Mouse (Mus musculus): ENCODE measurements around the gene Aars2. TPM values are rescaled to one million over a fixed set of nuclear protein-coding genes. Genes with fewer than 3 reads are reported as not detected.

The Aars2 gene
- polyA plus RNA-seq, 1 experiment = 70.9 TPM

DNA sequence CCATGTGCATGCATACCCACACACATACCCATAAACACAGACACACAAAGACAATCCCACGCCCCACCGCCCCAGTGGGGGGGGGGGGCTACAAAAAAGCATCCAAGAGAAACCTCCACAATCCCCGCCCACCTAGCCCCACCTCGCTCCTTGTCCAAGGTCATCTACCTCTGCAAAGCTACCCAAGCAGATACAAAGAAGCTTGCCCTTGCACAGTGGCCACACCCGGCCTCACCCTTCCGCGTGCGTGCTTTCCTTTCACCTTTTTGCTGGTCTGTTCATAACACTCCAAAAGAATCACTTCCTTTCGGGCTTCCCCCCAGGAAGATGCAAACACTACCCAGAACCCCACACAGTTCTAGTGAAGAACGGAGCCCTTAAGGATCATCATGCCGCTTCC lies 11.2 kb upstream of the Aars2 start:
- WGBS = 86% methylated on average over 11 of the region's 11 CpGs
- peak overlapping the region; percentile 66 for H3K27ac ChIP-seq (ENCODE audit: control insufficient read depth, insufficient read depth, low read length)
- no peaks in the 10 kb centered on the region for H3K27me3 ChIP-seq (ENCODE audit: control insufficient read depth, insufficient read depth, low read length)
- DNase-seq = no peak
- no peak overlapping the region for H3K4me3 ChIP-seq (ENCODE audit: control insufficient read depth, insufficient read depth, low read length)
- H3K36me3 ChIP-seq (ENCODE audit: control insufficient read depth, insufficient read depth, low read length) = no peaks in the 10 kb centered on the region
- H3K4me1 ChIP-seq (replicated peaks; ENCODE audit: control insufficient read depth, insufficient read depth, low read length) = peaks cover 60% of the 10 kb centered on the region
- TF ChIP-seq CTCF (IDR thresholded peaks at IDR 0.05; ENCODE audit: borderline replicate concordance, control insufficient read depth, extremely low read depth, insufficient read depth, low read length, poor library complexity) = no peak
- TF ChIP-seq POLR2A (IDR thresholded peaks at IDR 0.05; ENCODE audit: control insufficient read depth, extremely low read depth, insufficient read depth, low read length, poor library complexity) = no peak

DNA sequence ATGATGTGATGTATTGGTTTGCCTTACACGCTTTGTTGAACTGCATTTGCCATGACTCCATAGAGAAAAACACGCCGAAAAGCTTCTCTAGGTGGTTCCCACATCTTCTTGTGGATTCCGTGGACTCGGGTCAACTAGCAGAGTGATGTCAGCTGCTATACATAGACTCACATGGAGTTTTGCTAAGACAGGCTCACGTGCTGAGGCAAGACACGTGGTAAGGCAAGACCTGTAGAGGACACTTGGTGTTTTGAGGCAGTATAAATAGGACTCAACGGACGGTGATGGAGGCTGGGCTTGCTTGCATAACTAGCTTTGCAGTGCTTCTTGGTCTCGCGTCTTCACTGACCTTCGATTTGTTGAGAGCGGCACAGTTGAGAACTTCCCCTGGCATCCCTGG lies 8.2 kb upstream of the Aars2 start:
- Histone ChIP-seq H3K36me3 (ENCODE audit: control insufficient read depth, insufficient read depth, low read length) (no peaks in the 10 kb centered on the region), H3K27me3 (ENCODE audit: control insufficient read depth, insufficient read depth, low read length) (no peaks in the 10 kb centered on the region), H3K4me3 (ENCODE audit: control insufficient read depth, insufficient read depth, low read length) (no peak overlapping the region), H3K27ac (ENCODE audit: control insufficient read depth, insufficient read depth, low read length) (no peak overlapping the region), H3K4me1 (replicated peaks; ENCODE audit: control insufficient read depth, insufficient read depth, low read length) (peaks cover 59% of the 10 kb centered on the region)
- TF ChIP-seq CTCF (IDR thresholded peaks at IDR 0.05; ENCODE audit: borderline replicate concordance, control insufficient read depth, extremely low read depth, insufficient read depth, low read length, poor library complexity) (no peak), POLR2A (IDR thresholded peaks at IDR 0.05; ENCODE audit: control insufficient read depth, extremely low read depth, insufficient read depth, low read length, poor library complexity) (no peak)
- no peak for DNase-seq
- 95% methylated on average over 13 of the region's 13 CpGs for WGBS

DNA sequence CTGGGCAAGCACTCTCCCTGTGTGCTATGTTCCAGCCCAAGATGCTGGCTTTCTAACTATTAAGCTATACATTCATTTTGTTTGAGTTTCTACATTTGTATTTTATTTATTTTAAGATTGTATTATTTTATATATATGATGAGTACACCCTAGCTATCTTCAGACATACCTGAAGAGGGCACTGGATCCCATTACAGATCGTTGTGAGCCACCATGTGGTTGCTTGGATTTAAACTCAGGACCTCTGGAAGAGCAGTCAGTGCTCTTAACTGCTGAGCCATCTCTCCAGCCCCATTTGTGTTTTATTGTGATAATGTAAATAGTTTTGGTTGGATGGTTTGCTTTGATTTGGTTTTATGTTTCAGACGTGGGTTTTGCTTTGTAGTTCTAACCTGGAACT lies 7.1 kb upstream of the Aars2 start:
- peaks cover 60% of the 10 kb centered on the region for H3K4me1 ChIP-seq (replicated peaks; ENCODE audit: control insufficient read depth, insufficient read depth, low read length)
- 21% methylated on average over 2 of the region's 2 CpGs for WGBS
- H3K4me3 ChIP-seq (ENCODE audit: control insufficient read depth, insufficient read depth, low read length) = no peak overlapping the region
- no peak for TF ChIP-seq CTCF (IDR thresholded peaks at IDR 0.05; ENCODE audit: borderline replicate concordance, control insufficient read depth, extremely low read depth, insufficient read depth, low read length, poor library complexity)
- DNase-seq = no peak
- no peaks in the 10 kb centered on the region for H3K27me3 ChIP-seq (ENCODE audit: control insufficient read depth, insufficient read depth, low read length)
- no peaks in the 10 kb centered on the region for H3K36me3 ChIP-seq (ENCODE audit: control insufficient read depth, insufficient read depth, low read length)
- no peak overlapping the region for H3K27ac ChIP-seq (ENCODE audit: control insufficient read depth, insufficient read depth, low read length)

DNA sequence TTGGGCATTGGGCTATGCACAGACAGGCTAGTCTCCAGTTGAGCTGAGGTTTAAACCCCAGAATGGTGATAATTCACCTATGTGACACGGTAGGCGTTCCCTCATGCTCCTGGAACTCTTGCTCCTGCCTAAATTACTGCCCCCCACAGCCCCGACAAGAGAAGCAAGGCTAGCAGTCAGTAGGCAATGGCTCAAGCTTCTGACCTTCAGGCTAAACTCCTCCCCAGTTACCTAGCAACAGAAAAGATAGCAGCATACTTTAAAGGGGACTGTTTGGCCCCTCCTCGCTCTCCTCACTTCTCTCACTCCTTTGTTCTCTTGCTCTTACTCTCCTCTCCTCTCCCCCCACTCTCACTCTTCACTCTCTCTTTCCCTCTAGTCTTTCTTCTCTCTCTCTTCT lies 5.7 kb upstream of the Aars2 start:
- DNase-seq = no peak

DNA sequence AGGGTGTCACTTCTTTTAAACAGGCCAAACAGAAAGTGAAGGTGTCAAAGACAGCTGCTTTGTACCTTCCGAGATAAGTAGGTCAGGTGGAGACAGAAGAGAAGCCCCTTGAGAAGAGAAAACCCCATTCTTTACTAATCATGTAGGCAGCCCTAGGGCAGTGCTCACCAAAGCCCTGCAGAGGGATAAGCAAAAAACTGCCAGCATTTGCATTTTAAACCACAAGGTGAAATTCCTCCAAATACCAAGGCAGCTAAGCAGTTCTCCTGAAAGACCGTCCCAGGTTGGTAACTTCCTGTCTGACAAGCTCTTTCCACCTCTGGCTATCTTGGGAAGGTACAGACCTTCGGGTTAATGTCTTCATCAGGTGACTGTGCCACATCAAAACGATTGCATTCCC lies 4.3 kb upstream of the Aars2 start:
- WGBS = 4% methylated on average over 4 of the region's 4 CpGs
- no peak for DNase-seq
- TF ChIP-seq CTCF (IDR thresholded peaks at IDR 0.05; ENCODE audit: borderline replicate concordance, control insufficient read depth, extremely low read depth, insufficient read depth, low read length, poor library complexity) (no peak), POLR2A (IDR thresholded peaks at IDR 0.05; ENCODE audit: control insufficient read depth, extremely low read depth, insufficient read depth, low read length, poor library complexity) (no peak)
- Histone ChIP-seq H3K36me3 (ENCODE audit: control insufficient read depth, insufficient read depth, low read length) (no peaks in the 10 kb centered on the region), H3K27me3 (ENCODE audit: control insufficient read depth, insufficient read depth, low read length) (no peaks in the 10 kb centered on the region), H3K27ac (ENCODE audit: control insufficient read depth, insufficient read depth, low read length) (peak overlapping the region; percentile 80), H3K4me1 (replicated peaks; ENCODE audit: control insufficient read depth, insufficient read depth, low read length) (peaks cover 62% of the 10 kb centered on the region), H3K4me3 (ENCODE audit: control insufficient read depth, insufficient read depth, low read length) (no peak overlapping the region)

More for the DNA sequence above, 5.7 kb upstream of the Aars2 start:
- H3K27me3 ChIP-seq (ENCODE audit: control insufficient read depth, insufficient read depth, low read length) = no peaks in the 10 kb centered on the region
- H3K4me3 ChIP-seq (ENCODE audit: control insufficient read depth, insufficient read depth, low read length) = no peak overlapping the region
- no peaks in the 10 kb centered on the region for H3K36me3 ChIP-seq (ENCODE audit: control insufficient read depth, insufficient read depth, low read length)
- TF ChIP-seq CTCF (IDR thresholded peaks at IDR 0.05; ENCODE audit: borderline replicate concordance, control insufficient read depth, extremely low read depth, insufficient read depth, low read length, poor library complexity) (no peak), POLR2A (IDR thresholded peaks at IDR 0.05; ENCODE audit: control insufficient read depth, extremely low read depth, insufficient read depth, low read length, poor library complexity) (no peak)
- peaks cover 59% of the 10 kb centered on the region for H3K4me1 ChIP-seq (replicated peaks; ENCODE audit: control insufficient read depth, insufficient read depth, low read length)
- WGBS = 84% methylated on average over 4 of the region's 4 CpGs
- H3K27ac ChIP-seq (ENCODE audit: control insufficient read depth, insufficient read depth, low read length) = no peak overlapping the region

DNA sequence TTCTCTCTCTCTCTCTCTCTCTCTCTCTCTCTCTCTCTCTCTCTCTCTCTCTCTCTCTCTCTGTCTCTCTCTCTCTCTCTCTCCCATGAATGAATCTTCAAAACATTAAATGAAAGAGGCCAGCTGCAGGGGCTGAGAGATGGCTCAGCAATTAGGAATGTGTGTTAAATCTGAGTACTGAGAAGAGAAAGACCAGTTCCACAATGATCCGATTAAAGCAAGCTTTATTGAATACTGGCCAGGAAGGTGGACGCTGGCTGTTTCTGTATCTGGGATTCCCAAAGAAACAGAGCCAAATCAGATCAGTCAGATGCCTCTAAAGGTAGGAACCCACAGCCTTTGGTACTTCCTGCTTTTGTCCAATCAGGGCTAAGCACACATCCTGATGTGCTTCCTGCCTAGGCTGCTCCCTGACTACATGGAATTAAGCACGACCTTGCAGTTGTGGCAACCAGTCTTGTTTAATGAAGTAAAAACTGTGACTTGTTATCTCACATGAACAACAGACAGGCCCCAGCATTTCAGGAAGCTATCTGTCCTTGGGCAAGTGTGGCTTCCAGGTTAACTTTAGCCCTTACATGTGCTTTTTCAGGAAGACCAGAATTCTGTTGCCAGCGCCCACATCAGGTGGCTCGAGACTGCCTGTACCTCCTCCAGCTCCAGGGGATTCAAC lies 3.2 kb upstream of the Aars2 start:
- H3K27ac ChIP-seq (ENCODE audit: control insufficient read depth, insufficient read depth, low read length) = peak overlapping the region; percentile 80
- WGBS = 15% methylated on average over 5 of the region's 5 CpGs

More for the DNA sequence above, 3.2 kb upstream of the Aars2 start:
- Histone ChIP-seq H3K27me3 (ENCODE audit: control insufficient read depth, insufficient read depth, low read length) (no peaks in the 10 kb centered on the region), H3K4me3 (ENCODE audit: control insufficient read depth, insufficient read depth, low read length) (no peak overlapping the region), H3K36me3 (ENCODE audit: control insufficient read depth, insufficient read depth, low read length) (no peaks in the 10 kb centered on the region), H3K4me1 (replicated peaks; ENCODE audit: control insufficient read depth, insufficient read depth, low read length) (peaks cover 61% of the 10 kb centered on the region)
- TF ChIP-seq POLR2A (IDR thresholded peaks at IDR 0.05; ENCODE audit: control insufficient read depth, extremely low read depth, insufficient read depth, low read length, poor library complexity) (no peak), CTCF (IDR thresholded peaks at IDR 0.05; ENCODE audit: borderline replicate concordance, control insufficient read depth, extremely low read depth, insufficient read depth, low read length, poor library complexity) (no peak)
- DNase-seq = no peak
